Mouse (Mus musculus) right cerebral cortex, adult 18-20 months (tissue): Measurements from ENCODE around the gene Zfp62.

Experiments
- DNase-seq: peaks from one replicate; pipeline ENCODE4 v3.0.0; 2022; ENCODE audit warnings: mixed read lengths

Gene Zfp62

DNA sequence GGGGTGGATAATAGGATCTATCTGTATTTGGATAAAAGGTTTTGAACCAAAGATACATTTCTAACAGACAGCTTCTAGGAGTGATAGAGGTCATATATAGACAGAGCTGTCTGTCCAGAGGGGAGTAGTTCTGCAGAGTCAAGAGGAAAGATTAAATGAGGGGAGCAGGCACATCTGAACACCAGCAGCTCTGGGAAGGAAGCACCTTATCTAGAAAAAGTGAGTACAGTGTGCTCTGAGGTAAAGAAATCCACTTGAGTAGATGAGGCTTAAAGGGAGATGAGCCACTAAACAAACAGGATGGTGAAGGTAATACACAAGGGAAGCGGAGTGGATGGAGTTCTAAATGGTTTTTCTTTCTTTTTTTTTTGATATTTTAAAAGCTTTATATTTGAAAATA is 4.4 kb downstream of the Zfp62 start:
- no peak for DNase-seq

DNA sequence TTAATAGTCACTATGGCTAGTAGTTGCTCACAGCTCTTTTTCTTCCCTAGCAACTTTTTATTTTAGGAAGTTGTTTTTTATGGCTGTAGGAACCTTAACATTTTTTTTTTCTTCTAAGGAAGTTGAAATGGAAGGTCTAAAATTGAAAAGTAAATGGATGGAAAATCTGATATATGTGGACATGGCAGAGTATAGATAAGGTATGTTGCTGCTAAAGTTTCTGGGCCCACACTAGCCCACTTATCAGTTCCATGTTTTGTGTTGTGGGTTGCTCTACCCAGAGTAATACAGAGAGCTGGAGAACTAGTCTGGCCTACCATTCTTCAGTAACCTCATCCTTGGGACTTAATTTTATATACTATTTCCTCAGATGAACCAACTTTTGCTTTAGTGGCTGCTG is 9.5 kb downstream of the Zfp62 start:
- DNase-seq: no peak

DNA sequence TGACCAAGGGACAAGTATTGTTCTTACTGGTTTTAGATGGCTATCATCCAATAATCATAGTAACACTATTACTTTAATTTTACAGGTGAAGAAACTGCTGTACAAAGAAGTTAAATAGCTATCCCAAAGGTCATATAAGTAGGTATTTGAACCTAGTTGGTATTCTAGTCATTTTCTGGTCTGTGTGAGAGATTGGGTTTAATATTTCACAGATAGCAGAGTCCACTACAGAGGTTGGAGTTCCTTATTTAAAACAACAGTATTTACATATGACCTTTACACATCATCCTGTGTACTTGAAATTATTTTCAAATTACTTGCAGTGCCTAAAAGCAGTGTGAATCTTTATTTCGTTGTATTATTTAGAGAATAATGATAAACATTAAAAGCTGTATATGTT is 10.4 kb downstream of the Zfp62 start:
- DNase-seq: no peak

DNA sequence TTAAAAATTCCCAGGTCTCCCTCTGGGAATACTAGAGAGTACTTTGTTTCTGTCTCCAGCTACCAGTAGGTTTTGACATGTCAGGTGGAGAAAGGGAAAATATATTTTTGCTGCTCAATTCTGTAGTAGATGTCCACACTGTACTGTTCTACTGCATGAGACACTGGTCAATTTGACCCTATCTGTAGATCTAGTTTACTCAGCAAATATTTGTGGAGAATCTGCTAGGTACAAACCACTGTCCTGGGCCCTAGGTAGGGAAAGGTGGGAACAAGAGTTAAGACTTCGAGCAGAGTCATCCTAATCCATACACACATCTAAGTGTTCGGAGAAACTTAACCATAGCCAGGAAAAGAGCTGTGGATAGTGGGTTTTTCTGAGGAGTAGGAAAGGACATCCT is 16.2 kb downstream of the Zfp62 start:
- no peak for DNase-seq

DNA sequence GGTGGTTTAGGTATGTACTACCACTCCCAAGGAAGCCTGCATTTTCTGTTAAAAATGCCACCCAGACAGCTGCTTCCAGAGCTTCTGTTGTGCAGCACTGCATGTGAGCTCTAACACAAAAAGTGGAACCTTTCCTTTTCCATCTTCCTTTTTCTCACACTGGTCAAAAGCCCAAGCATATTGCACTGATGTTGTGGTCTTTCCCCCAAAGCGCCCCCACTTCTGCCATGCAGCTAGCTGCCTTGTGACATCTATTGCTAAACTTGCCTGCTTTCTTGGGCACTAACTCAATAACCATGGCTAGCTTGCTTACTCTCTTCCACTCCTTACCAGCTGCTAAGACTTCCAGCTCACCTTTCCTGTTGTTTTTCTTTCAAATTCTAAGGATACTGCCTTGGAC is 21.4 kb downstream of the Zfp62 start:
- no peak for DNase-seq

DNA sequence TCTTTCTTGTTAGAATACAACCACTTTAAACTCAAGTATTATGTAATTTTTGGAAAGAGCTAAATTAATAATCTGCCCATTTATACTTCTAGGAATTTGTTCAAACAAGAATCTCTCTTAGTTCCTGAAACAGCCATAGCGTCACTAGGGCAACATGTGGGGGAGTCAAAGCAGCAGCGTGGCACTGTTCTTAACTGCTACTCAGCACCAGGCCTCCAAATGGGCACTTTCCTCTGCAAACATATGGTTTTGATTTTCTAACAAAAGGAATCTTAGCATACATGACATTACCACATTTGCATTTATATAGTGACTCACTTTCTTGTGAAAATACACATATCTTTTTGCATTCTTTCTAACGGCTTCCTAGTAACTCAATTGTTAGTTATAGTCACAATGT is 29.7 kb downstream of the Zfp62 start:
- DNase-seq: peak; percentile 51

DNA sequence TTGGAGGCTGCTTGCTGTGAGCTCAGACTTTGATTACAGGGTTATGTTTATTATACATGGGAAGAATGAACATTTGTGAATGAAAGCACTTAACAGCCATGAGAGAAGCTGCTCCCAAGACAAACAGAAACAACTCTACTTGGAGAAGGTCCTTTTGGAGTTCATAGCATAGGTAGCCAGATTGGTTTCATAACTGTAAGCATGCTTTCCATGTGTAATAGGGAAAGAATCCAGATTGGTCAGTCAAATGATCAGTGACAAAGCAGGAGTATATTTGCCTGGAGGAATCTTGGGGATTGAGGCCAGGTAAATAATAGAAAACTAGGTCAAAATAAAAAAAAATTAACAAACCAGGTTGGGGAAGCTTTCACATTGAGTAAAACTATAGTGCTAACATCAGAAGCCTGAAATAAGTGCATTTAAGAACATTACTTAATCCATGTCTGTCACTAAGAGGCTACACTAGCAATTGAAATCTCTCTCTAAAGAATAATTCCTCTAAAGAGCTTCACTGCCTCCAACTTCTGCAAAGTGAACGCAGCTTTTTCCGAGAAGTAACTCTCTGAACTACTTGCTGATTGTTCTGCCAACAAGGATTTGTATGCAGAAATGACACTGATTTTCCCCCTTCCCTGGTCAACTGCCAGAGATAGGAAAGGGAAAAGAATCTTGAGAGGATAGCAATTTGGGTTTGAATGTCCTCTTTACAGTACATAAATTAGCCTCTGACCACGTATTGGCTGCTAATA is 32.5 kb downstream of the Zfp62 start:
- DNase-seq: no peak

DNA sequence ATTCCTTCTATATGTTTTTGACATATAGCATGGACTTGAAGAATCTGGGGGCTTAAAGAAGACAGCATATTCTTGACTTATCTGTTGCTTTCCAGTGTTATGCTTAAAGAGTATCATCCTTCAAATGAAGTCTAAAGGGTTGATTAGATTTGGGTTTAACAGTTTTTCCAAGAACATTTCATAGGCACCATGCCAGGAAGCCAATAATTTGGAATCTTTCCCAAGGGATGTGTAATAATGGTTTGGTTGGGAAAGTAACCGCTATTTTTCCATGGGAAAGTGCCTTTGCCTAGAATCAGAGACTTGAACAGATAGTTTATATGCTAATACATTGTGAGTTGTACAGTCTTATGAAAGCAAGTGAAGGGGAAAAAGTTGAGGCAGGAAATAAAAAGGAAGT is 33.8 kb downstream of the Zfp62 start:
- DNase-seq: no peak

DNA sequence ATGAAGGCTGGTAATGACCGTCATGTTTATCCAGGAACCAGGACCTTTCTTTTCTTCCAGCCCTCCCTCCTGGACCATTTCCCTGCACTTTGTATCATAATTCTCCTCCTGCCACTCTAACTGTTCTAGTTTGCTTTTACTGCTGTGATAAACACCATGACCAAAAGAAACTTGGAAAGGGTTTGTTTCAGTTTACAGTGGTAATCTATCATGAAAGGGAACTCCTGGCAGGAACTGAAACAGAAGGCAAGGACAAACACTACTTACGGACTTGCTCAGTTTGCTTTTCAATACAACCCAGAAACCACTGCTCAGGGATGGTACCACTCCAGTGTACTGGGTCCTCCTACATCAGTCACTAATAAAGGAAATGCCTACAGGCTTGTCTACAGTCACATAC is 34.4 kb downstream of the Zfp62 start:
- DNase-seq: no peak

DNA sequence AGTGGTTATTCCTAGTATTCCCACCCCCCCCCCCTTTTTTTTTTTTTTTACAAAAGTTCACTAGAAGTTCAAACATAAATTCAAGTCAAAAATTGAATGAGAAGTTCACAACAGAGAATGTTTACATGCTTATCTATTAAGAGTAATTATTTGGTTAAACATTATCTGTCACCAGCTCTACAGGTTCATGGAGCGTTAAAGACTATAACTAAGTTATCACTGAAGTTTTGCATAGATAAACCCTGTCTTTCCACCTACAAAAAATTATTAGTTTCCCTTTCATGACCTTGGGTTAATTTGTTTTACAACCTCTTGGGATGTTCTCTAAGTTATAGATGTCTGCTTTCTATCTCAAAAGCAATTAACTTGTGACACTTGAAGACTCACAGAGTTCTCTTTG is 37.2 kb downstream of the Zfp62 start:
- no peak for DNase-seq

DNA sequence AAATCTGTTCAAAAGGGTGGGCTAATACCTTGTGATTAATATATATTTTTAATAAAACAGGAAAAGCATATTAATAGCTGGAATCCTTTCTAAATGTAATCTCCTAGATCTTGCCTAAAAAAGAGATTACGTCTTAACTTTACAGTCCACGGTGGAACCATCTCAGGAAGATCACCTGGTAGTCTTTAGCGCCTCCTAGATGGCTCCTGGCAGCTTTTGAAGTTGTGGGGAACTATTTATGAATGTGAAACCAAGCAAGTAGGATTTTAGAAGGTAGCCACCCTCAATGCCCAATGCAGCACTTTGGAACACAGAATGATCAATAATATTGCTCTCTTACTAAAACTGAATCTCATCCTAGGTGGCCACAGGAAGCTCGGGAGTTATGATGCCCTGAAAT is 37.8 kb downstream of the Zfp62 start:
- DNase-seq: no peak

DNA sequence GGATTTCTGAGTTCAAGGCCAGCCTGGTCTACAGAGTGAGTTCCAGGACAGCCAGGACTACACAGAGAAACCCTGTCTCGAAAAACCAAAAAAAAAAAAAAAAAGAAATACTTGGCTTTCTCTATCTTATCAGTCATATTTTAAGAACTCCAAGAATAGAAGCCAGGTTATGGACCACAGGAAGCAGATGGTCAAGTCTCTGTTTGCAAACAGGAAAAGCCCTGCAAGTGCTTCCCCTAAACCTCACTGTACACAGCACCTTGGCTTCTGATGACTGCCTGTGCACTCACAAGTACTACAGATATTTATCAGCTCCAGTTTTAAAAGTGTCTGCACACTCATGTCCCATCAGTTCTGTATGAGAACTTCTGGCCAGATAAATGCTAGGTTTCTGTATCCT is 38.4 kb downstream of the Zfp62 start:
- no peak for DNase-seq

DNA sequence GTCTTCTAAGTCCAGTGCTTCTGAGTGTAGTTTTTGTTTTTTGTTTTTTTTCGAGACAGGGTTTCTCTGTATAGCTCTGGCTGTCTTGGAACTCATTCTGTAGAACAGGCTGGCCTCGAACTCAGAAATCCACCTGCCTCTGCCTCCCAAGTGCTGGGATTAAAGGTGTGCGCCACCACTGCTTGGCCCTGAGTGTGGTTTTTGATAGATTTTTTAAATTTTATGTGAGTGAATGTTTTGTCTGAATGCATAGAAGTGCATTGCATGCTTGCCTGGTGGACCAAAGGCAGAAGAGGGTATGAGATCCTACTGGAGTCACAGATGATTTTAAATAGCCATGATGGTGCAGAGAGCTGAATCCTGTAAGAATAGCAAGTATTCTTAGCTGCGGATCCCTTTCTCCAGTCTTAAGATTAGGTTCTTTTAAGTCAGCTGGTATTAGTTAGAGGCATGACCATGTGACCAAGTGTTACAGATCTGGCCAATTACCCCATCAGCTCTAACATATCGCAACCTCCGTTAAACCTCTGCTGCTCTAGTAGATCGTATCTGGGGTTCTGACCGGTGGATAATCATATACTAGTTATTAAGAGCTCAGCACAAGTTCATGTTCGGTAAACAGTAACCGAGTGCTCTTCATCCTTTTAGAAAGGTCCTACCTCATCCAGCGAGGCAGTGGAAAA is 40.0 kb downstream of the Zfp62 start:
- DNase-seq: no peak

DNA sequence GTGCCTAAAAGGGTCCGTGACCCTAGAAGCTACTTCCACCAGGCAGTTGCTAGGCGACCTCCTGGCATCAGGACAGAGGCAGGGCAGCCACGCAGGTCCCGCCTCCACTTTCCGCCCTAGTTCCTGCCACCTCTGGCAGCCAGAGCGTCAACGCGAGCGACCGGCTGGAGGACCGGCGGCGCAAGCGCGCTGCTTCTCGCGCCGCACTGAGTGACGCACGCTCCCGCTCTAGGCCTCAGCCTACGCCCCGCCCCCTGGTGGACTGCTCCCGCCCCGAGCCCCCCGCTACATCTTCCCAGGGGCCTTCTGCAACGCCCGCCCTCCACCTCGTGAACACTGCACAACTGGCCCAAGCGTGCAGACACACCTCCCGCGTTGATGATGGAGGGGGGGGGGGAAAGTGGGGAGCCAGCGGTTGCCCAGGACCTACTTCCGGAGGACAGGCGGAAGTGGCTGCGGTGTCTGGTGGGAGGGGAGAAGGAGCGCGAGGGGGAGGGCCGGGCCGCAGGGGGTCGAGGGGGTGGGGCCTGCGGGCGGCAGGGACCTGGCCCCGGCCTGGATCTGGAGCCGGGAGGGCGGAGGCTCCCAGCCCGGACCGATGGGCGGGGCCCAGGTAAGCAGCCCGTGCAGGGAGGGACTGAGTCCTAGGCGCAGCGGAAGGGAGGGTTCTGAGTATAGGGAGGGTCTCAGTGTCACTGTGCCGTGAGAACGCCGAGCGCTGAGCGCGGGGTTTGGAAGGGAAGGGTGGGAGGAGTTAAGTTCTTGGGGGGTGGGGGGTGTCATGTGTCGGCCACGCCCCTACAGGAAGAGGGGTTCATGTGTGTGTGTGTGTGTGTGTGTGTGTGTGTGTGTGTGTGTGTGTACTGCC is 40.9 kb downstream of the Zfp62 start, which contains the start of gene Mgat1:
TSS of gene Mgat1 (plus strand) at position 465 of the 868 bp plus-strand sequence.
- peak; percentile 94 for DNase-seq

DNA sequence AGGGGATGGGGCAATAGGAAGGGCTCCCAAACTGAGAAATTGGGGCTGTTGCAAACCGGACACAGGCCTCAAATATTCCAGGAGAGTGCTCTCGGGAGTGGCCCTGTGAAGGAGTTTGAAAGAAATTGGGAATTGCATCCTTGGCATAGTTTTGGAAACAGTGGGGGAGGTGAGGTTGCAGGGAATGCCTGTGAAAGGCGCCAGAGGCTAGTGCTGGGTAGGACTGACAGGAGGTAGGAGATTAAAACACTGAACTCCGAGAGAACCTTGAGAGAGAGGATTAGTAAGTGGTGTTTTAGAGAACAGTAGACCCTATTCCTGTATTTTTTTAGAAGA is 41.5 kb downstream of the Zfp62 start:
- no peak for DNase-seq

DNA sequence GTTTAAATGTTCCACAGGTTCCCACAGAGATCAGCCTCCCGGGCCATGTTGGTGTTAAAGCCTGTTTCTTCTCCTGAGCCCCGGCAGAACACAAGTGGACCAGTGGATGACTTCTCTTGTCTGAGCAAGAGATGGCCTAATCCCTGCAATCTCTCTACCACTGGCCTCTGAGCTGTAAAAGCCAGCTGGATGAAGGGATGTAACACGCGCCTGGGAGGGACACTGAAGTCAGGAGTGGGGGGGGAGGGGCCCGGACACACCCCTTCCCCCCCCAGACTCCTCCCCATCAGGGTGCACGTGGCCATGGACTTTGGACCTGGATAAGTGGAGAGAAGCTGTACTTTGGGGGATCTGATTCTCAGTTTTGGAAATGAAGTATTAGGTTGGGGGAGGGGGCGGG is 42.1 kb downstream of the Zfp62 start:
- DNase-seq: no peak

DNA sequence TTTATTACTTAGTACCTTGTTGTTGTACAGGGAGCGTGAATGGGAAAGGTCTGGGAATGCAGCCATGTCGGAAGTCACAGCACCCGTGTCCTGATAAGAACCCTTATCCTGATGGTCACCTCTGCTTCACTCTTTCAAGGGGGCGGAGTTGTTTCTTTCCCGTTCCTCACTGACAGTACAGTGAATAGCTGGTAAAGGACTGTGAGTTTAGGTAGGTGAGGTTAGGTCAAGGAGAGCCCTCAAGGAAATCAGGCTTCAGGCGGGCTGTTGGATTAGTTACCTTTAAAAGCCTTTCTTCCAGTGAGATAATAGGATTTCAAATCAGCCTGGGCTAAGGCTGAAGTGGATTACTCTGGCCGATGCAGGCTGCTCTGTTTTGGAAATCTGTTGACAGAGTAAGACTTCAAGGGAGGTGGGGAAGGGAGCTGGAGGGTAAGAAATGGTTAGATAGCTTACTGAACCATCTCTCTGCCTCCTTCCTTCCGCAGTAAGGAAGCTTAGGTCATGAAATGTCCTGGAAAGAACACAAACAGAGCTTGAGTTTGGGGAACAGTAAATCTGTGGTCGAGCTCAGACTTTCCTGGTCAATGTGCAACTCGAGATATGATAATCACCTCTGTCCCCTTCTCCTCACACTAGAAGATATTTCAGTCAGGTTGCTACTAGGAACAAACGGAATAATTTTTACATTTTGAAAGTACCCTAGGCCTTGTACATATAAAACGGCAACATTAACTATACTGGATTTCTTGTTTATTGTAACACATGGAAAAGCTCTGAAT is 42.7 kb downstream of the Zfp62 start:
- no peak for DNase-seq

DNA sequence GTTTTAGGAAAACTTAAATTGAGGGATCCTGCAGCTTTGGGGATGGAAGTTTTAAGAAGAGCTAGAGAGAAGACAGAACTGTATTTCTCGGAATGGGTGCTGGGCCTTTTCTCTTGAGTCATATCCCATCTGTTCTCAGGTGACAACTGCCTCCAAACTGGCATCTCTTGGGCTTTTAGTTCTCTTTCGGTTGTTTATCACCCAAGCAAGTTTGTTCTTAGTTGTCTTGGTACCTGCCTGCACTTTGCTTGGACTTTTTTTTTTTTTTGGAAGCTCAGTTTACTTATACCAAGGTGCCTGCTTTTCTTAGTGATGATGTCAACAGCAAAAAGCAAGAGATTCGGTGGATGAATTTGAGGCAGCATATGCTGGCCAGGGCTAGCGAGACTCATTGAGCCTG is 43.4 kb downstream of the Zfp62 start:
- no peak for DNase-seq

DNA sequence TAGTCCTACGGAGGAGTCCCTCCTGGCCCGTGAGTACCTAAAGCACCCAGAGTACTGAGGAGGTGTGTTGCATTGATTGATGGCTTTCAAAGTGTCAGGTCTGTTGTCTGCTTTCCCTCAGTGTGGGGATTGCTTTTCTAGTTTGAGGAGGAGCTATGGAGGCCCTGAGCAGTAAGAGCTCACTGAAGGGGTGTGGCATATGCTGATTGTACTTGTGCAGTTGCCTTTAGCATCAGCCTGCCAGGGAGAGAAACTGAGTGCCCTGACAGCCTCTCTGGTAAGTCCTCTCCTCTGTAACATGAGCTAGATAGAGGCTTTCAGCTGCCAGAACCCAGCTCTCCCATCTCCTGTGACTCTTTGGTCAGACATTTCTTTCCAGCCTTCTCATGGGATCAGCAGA is 44.2 kb downstream of the Zfp62 start:
- DNase-seq: no peak

DNA sequence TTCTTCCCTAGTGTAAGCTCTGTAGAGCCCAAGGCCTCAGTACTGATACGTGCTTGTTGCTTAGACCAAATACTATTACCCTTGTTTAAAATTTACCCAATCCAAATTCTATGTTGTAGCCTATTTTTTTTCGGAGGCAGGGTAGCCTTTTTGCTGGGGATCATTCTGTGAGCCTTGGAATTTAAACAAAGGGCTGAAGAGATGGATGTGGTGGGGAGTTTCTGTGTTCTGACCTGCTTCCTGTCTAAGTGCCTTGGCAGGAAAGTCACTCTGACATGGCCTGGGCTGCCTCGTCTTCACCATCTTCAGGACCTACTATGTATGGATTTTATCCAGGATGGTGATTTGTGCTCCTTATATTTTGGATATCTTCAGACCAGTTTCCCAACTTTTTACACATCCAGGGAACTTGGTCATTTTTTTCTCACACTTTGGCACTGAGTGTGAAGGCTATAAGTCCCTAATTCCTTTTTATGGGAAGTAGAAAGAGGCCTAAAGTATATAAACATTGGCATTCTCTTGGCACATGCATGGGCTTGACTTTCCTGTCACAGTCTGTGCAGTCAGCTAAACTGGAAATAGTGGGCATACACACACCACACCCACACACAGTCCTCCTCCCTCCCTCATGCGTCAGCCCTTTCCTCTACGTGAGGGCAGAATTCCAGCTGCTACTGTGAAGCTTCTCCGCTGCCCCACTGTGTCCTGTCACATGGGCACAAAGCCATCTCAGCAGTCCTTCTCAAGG is 45.3 kb downstream of the Zfp62 start:
- peak; percentile 60 for DNase-seq

DNA sequence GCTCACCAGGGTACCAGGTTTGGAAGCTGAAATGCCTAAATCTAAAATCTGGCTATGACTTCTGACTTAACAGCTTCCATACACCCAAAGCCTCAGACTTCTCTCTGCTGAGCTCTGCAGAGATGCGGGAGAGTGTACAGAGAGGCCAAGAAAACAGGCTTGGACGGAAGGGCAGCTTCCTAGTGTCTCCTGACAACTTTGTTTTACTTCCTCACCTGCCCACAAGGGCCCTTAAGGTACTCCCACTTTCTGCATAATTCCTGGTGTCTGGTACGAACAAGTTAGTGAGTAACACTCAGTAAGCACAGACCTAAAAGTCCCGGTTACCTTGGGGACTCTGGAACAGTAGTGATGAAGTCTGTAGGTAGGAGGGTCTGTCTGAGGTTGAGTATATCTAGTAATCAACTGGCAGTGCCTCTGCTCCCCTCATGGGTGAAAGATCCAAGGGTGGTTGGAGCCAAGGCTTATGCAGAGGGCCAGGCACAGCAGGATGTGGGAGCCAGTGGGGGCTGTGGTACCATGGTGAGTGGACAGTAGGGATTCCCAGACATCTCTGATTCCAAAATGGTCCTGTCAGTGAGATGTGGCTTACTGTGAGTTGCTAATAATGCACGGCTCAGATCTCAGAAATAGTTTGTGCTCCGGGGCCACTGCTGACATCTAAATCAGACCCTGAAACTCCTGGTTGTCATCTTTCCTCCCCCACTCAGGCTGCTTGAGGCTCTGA is 46.0 kb downstream of the Zfp62 start:
- no peak for DNase-seq
